Mouse (Mus musculus): ENCODE data around the gene Tsc22d2. TPM values are rescaled to one million over a fixed set of nuclear protein-coding genes. Genes with fewer than 3 reads are reported as not detected.

The Tsc22d2 gene
- polyA plus RNA-seq, 1 experiment from 2014 or later = 19.3 TPM

DNA sequence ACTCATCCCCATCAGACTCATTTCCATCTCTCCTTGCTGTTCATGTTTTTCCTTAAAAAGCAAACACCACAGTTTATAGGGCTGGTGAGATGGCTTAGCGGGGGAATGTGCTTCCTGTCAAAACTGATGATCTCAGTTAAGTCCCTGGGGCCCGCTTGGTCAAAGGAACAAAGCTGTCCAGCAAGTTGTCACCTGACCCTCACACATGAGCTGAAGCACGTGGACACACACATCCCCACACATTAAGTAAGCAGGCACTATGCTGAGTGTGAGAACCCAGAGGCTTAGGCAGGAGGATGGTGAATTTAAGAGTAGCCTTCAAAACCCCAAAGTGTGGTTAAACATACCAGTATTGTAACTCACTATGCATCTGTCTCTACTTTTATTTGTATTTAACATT lies 14.6 kb upstream of the Tsc22d2 start:
- H3K4me1 ChIP-seq = no peaks in the 10 kb centered on the region
- H3K9ac ChIP-seq = no peak overlapping the region
- no peaks in the 10 kb centered on the region for H3K27me3 ChIP-seq
- no peaks in the 10 kb centered on the region for H3K36me3 ChIP-seq
- no peak overlapping the region for H3K4me2 ChIP-seq (replicated peaks)
- no peak for ATAC-seq (ENCODE audit: insufficient number of reproducible peaks, insufficient read depth, low FRiP score, low TSS enrichment)
- H3K27ac ChIP-seq = no peak overlapping the region
- 51% methylated on average over 3 of the region's 3 CpGs for WGBS
- no peak overlapping the region for H3K4me3 ChIP-seq
- no peaks in the 10 kb centered on the region for H3K9me3 ChIP-seq

DNA sequence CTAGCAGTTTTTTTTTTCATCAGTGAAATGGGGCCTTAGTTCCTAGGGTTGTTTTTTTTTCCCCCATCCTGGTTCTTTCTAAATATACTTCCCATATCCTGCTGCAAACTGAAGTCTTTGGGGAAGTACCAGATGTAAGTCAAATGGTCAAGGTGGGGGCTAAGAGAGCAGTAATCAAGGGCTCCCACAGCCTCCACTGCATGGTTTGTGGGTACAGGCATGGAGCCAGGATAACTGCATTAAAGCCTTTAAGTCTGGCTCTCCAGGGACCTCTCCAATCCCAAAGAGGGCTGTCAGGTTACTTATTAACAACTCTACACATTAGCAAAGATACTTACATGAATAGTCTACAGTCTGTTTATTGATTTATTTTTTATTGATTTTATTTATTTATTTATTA lies 2.8 kb upstream of the Tsc22d2 start:
- Histone ChIP-seq H3K4me2 (replicated peaks) (no peak overlapping the region), H3K27me3 (no peaks in the 10 kb centered on the region), H3K27ac (no peak overlapping the region), H3K9ac (no peak overlapping the region), H3K9me3 (no peaks in the 10 kb centered on the region), H3K4me3 (no peak overlapping the region), H3K36me3 (no peaks in the 10 kb centered on the region), H3K4me1 (no peaks in the 10 kb centered on the region)
- ATAC-seq (ENCODE audit: insufficient number of reproducible peaks, insufficient read depth, low FRiP score, low TSS enrichment) = no peak

DNA sequence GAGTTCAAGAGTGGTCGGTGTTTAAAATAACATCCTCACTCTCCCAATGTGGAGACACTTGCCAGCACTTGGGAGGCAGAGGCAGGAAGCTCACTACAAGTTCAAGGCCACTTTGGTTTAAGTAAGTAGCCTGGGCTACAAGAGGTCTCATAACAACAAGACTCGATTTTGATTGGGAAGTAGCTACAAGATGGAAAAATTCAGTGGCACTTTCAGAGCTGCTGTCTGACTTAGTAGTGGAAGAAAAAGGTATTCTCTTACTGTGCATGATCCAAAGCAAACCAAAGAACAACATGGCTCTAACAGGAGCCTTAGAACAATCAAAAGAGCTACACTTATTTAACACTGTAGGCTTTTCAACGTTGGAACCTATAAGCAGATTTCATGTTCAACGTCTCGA lies 844 bp upstream of the Tsc22d2 start:
- H3K36me3 ChIP-seq = 0 out of 2 replicates have a peak, but pooled peaks cover 4% of the 10 kb centered on the region
- H3K9ac ChIP-seq = no peak overlapping the region
- 46% methylated on average over 5 of the region's 5 CpGs for WGBS
- H3K4me2 ChIP-seq (replicated peaks) = peak overlapping the region; percentile 98
- ATAC-seq (ENCODE audit: insufficient number of reproducible peaks, insufficient read depth, low FRiP score, low TSS enrichment) = no peak
- H3K4me1 ChIP-seq = no peaks in the 10 kb centered on the region
- H3K27me3 ChIP-seq = no peaks in the 10 kb centered on the region
- no peaks in the 10 kb centered on the region for H3K9me3 ChIP-seq
- H3K4me3 ChIP-seq = peak overlapping the region; percentile 89
- peak overlapping the region; percentile 100; the same call in 1 of the 2 replicates for H3K27ac ChIP-seq

DNA sequence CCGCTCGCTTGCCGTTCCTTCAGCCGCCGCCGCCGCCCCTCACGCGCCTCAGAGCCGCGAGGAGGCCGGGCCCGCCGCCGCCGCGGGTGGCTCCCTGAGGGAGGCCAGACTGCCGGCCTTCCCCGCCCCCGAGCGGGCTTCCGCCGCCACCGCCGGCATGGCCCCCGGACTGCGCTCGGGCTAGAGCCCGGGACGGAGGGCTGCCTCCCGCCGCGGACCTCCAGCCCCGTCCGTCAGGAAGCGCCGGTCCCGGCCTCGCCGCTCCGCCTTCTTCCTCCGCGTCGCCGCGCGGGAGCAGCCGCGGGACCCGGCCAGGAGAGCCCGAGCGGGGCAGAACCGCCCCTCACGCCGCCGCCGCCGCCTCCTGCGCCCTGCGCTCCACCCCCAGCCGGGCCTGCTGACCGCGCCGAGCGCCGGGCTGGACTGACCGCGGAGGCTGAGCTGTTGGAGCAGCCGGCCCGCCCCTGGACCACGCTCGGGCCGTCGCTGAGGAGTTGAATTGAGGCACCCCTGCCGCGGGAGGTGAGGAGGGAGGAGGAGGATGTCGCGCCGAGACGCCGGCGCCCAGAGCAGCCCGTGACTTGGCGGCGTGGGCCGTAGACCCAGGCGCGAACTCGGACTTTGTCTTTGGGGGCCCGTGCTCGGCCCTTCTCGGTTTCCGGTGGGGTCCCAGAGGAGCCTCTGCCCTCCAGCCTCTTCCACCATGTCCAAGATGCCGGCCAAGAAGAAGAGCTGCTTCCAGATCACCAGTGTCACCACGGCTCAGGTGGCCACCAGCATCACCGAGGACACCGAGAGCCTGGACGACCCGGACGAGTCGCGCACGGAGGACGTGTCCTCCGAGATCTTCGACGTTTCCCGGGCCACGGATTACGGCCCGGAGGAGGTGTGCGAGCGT lies 720 bp downstream of the Tsc22d2 start:
- Histone ChIP-seq H3K9me3 (no peaks in the 10 kb centered on the region), H3K27me3 (no peaks in the 10 kb centered on the region), H3K4me1 (0 out of 2 replicates have a peak, but pooled peaks cover 2% of the 10 kb centered on the region), H3K4me3 (peak overlapping the region; percentile 89), H3K27ac (peak overlapping the region; percentile 100), H3K9ac (peak overlapping the region; percentile 98), H3K36me3 (0 out of 2 replicates have a peak, but pooled peaks cover 4% of the 10 kb centered on the region), H3K4me2 (replicated peaks) (peak overlapping the region; percentile 98)
- ATAC-seq (ENCODE audit: insufficient number of reproducible peaks, insufficient read depth, low FRiP score, low TSS enrichment) = peak; percentile 61
- under 1% methylated on average over 97 of the region's 113 CpGs for WGBS

DNA sequence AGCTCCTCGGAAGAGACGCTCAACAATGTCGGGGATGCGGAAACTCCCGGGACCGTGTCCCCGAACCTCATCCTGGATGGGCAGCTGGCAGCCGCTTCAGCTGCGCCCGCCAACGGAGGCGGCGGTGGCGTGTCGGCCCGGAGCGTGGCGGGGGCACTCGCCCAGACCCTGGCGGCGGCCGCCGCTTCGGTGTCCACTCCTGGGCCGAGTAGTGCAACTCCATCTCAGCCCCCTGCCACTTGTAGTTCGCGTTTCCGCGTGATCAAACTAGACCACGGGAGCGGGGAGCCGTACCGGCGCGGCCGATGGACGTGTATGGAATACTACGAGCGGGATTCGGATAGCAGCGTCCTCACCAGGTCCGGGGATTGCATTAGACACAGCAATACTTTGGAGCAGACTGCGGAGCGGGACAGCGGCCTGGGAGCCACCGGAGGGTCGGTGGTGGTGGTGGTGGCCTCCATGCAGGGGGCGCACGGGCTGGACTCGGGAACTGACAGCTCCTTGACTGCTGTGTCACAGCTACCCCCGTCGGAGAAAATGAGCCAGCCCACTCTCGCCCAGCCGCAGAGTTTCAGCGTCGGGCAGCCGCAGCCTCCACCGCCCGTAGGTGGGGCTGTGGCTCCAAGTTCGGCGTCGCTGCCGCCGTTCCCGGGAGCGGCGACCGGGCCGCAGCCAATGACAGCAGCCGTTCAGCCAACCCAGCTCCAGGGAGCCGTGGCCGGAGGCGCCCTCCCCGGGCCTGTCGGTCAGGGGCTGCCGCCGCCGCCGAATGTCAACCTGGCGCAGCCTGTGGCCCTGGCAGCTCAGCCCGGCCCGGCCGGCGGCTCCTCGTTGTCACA lies 1.6 kb downstream of the Tsc22d2 start:
- H3K9ac ChIP-seq = peak overlapping the region; percentile 98
- H3K4me2 ChIP-seq (replicated peaks) = peak overlapping the region; percentile 98
- ATAC-seq (ENCODE audit: insufficient number of reproducible peaks, insufficient read depth, low FRiP score, low TSS enrichment) = peak; percentile 67
- H3K36me3 ChIP-seq = 0 out of 2 replicates have a peak, but pooled peaks cover 4% of the 10 kb centered on the region
- H3K4me1 ChIP-seq = 0 out of 2 replicates have a peak, but pooled peaks cover 3% of the 10 kb centered on the region
- H3K4me3 ChIP-seq = peak overlapping the region; percentile 89
- peak overlapping the region; percentile 100 for H3K27ac ChIP-seq
- WGBS = under 1% methylated on average over 84 of the region's 85 CpGs
- H3K9me3 ChIP-seq = no peaks in the 10 kb centered on the region
- H3K27me3 ChIP-seq = no peaks in the 10 kb centered on the region

DNA sequence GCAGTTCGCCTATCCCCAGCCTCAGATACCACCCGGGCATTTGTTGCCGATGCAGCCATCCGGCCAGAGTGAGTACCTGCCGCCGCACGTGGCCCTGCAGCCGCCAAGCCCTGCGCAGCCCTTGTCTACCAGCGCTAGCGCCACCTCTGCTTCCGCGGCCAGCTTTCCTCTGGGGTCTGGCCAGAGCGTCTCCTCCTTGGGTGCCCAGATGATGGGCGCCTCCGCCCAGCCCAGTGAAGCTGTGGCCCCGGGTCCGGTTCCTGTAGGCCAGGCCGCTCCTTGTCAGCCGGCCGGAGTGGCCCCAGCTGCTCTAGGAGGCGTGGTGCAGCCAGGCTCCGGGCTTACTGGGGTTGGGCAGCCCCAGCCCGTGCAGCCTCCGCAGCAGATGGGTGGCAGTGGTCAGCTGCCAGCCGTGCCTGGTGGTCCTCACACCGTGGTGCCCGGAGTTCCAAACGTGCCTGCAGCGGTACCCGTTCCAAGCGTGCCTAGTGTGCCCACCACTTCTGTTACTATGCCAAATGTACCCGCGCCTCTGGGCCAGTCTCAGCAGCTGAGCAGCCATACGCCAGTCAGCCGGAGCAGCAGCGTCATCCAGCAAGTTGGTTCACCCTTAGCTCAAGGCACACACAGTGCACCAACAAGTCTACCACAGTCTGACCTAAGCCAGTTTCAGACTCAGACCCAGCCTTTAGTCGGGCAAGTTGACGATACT lies 2.4 kb downstream of the Tsc22d2 start:
- under 1% methylated on average over 39 of the region's 39 CpGs for WGBS
- H3K9ac ChIP-seq = peak overlapping the region; percentile 98
- 0 out of 2 replicates have a peak, but pooled peaks cover 3% of the 10 kb centered on the region for H3K4me1 ChIP-seq
- peak overlapping the region; percentile 98 for H3K4me2 ChIP-seq (replicated peaks)
- H3K4me3 ChIP-seq = peak overlapping the region; percentile 89
- no peaks in the 10 kb centered on the region for H3K27me3 ChIP-seq
- peak; percentile 68 for ATAC-seq (ENCODE audit: insufficient number of reproducible peaks, insufficient read depth, low FRiP score, low TSS enrichment)
- H3K27ac ChIP-seq = peak overlapping the region; percentile 100
- H3K9me3 ChIP-seq = no peaks in the 10 kb centered on the region
- 0 out of 2 replicates have a peak, but pooled peaks cover 4% of the 10 kb centered on the region for H3K36me3 ChIP-seq

DNA sequence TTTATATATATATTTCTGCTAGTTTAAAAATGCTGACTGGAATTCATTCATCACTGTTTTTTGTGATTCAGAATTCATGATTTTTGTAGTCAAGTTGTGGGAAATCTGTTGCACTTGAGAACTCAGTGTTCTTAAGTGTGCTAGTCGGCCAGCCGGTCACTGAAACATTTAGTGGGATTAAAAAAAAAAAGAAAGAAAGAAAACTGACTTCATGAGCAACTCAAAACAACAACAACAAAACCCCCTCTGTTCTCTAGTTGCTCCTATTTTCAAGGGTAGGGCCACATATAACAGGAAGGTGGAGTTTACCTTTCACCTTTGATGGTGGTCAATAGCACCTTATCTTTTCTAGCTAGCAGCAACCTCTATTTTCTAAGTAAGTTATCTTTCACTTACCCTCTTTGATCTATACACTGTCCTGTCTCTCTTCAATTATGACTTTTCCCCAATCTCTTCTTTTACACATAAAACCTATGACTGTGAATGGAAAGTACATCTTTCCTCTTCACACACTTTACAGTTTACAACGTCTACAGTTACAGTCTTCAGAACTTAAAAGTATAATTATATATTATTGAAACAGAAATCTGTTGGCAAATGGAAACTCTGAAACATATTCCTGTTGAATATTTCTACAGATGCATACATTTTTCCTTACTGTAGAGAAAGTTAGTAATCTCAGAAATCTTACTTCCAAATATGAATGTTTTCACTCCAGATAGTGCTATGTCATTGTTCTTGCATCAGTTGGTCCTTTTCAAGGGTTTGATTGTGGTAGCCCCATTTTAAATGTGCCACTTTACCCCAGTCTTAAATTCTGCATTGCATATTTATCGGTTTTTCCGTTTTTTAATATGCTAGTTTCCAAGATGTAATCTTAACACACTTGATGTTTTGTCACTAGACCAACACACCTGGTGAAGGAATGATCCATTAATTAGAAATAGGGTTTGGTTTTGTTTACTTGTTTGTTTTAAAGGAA lies 4.5 kb downstream of the Tsc22d2 start:
- Histone ChIP-seq H3K9me3 (no peaks in the 10 kb centered on the region), H3K4me3 (peak overlapping the region; percentile 40), H3K27ac (no peak overlapping the region), H3K27me3 (no peaks in the 10 kb centered on the region), H3K9ac (no peak overlapping the region), H3K36me3 (0 out of 2 replicates have a peak, but pooled peaks cover 4% of the 10 kb centered on the region), H3K4me2 (replicated peaks) (peak overlapping the region; percentile 98), H3K4me1 (0 out of 2 replicates have a peak, but pooled peaks cover 3% of the 10 kb centered on the region)
- 32% methylated on average over 5 of the region's 5 CpGs for WGBS
- no peak for ATAC-seq (ENCODE audit: insufficient number of reproducible peaks, insufficient read depth, low FRiP score, low TSS enrichment)

DNA sequence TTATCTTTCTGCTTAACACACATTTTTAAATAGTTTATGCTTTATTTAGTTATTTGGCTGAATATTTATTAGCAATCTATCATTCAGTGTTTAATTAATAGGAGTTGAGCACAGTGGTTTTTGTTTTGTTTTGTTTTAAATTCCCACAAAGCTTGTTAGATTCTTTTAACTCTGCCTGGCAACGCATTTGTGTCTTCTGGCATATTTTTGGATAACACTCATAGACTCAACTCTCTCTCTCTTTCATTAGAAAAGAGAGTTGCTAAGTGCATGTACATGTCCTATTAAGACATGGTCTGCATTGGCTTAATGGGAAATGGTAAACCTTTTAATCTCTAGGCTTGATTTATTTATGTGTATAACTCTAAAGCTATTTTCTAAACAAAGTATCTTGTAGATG lies 14.3 kb downstream of the Tsc22d2 start:
- Histone ChIP-seq H3K36me3 (no peaks in the 10 kb centered on the region), H3K4me2 (replicated peaks) (no peak overlapping the region), H3K9ac (no peak overlapping the region), H3K4me3 (no peak overlapping the region), H3K9me3 (no peaks in the 10 kb centered on the region), H3K4me1 (no peaks in the 10 kb centered on the region), H3K27ac (no peak overlapping the region), H3K27me3 (no peaks in the 10 kb centered on the region)
- ATAC-seq (ENCODE audit: insufficient number of reproducible peaks, insufficient read depth, low FRiP score, low TSS enrichment) = no peak
- 93% methylated on average over 1 of the region's 1 CpGs for WGBS

DNA sequence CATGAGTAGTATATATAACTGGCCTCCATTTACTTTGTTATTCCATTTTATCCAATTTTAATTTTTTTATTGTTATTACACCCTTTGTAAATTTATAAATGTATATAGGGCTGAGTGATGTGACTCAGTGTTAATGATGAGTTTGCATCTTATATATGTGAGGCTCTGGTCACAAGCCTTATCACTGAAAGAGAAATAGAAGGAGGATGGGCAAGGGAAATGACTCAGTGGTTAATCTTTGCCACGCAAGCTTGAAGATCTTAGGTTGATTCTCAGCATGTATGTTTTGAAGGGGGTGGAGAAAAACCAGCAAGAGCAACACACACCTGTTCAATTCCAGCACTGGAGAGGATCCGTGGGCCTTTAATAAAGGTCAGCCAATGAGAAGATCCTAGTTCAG lies 19.9 kb downstream of the Tsc22d2 start:
- Histone ChIP-seq H3K36me3 (no peaks in the 10 kb centered on the region), H3K27ac (no peak overlapping the region), H3K4me1 (no peaks in the 10 kb centered on the region), H3K9ac (no peak overlapping the region), H3K27me3 (no peaks in the 10 kb centered on the region), H3K4me3 (no peak overlapping the region), H3K4me2 (replicated peaks) (no peak overlapping the region), H3K9me3 (no peaks in the 10 kb centered on the region)
- 90% methylated on average over 2 of the region's 2 CpGs for WGBS
- ATAC-seq (ENCODE audit: insufficient number of reproducible peaks, insufficient read depth, low FRiP score, low TSS enrichment) = no peak

DNA sequence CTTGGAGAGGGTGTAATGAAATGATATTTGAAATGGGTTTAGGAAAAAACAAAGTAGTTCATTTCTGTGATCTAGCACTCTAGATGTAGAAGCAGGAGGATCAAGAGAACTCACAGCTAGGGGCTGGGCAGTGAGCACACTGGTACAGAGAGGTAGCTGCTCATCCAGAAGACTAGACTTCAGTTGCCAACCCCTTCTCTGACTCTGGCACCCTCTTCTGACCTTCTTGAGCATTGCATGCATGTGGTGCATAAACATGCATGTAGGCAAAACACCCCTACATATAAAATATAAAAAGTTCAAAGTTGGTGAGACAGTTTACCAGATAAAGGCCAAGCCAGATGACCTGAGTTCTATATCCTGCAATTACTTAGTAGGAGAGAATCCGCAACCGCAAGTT lies 33.7 kb downstream of the Tsc22d2 start:
- H3K4me1 ChIP-seq = no peaks in the 10 kb centered on the region
- H3K27ac ChIP-seq = no peak overlapping the region
- H3K4me3 ChIP-seq = no peak overlapping the region
- WGBS = 93% methylated on average over 2 of the region's 2 CpGs
- no peak overlapping the region for H3K9ac ChIP-seq
- H3K4me2 ChIP-seq (replicated peaks) = no peak overlapping the region
- ATAC-seq (ENCODE audit: insufficient number of reproducible peaks, insufficient read depth, low FRiP score, low TSS enrichment) = no peak
- no peaks in the 10 kb centered on the region for H3K27me3 ChIP-seq
- no peaks in the 10 kb centered on the region for H3K9me3 ChIP-seq
- H3K36me3 ChIP-seq = no peaks in the 10 kb centered on the region
